Mouse (Mus musculus) E14TG2a.4 (cell line): ENCODE results near the gene Sub1.

ENCODE experiments used
- CTCF ChIP-seq: conservative IDR thresholded peaks from 2 replicates; pipeline ENCODE4 v1.5.1; 2014; ENCODE audit warnings: low read length
- NANOG ChIP-seq: IDR thresholded peaks from 2 replicates; pipeline ENCODE4 v1.6.1; 2014; ENCODE audit warnings: borderline replicate concordance, low read length, mixed read lengths
- POU5F1 ChIP-seq: IDR thresholded peaks from 2 replicates; pipeline ENCODE4 v1.6.1; 2014; ENCODE audit warnings: low read length, borderline replicate concordance

GRCm38 (mm10) chr15:11963791-11964525 is 32.8 kb downstream of the Sub1 start:
- TF ChIP-seq CTCF (no peak), POU5F1 (no peak), NANOG (no peak)
